In the genomic region with DNA sequence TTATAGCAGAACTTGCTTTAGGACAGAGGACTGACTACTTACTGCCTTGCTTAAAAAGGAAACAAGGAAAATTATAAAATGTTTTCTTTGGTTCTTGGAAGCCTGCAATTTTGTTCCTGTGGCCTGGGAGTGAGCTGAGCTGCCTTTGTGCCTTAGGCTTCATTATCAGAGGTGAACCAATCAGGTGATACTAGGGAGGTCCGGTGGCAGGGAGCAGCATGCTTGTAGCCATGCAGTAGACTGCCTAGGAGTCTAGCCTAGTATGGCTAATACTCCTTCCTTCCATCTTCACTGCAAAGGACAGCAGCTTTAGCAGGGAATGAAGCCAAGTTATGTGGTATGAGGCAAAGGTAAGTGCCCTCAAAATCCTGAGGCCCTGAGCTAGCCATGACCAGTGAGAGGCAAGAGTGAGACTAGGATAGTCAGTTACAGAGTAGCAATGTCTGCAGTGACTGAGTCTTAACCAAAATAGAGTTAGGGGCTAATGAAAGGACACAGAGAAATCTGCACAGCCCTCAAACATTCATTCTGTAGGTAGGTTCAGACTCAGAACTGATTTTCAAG, we compare ENCODE assay signal across 25 mouse cellular contexts. TPM values are rescaled to one million over a fixed set of nuclear protein-coding genes. Genes with fewer than 3 reads are reported as not detected.
DNase-seq lines count a peak whose midpoint lies in the region; ATAC-seq lines count a peak whose summit lies in the region.
"Had no signal": no experiment of that assay in that cellular context is flagged by ENCODE, and none has a peak within 500 bp of the region (broad histone marks: within the 10 kb centered on the region; RNA-seq: fewer than 3 reads in every experiment).

No protein-coding gene starts in this region.

- H3K27me3 ChIP-seq in heart, embryonic 12.5 days (replicated peaks) = no peaks in the 10 kb centered on the region
- no peaks in the 10 kb centered on the region for H3K27me3 ChIP-seq in kidney, embryonic 15.5 days
- no peaks in the 10 kb centered on the region for H3K27me3 ChIP-seq in liver, embryonic 15.5 days
- H3K27me3 ChIP-seq: forebrain, embryonic 12.5 days; hindbrain, embryonic 12.5 days; midbrain, embryonic 12.5 days; neural tube, embryonic 13.5 days; Patski; stomach, embryonic 15.5 days had no signal

- WGBS in heart, embryonic 12.5 days = 57% methylated on average over 1 of the region's 1 CpGs
- WGBS in kidney, embryonic 15.5 days = 89% methylated on average over 1 of the region's 1 CpGs
- WGBS in liver, embryonic 15.5 days (ENCODE audit: insufficient replicate concordance) = 35% methylated on average over 1 of the region's 1 CpGs

- H3K27ac ChIP-seq in heart, embryonic 12.5 days (ENCODE audit: poor library complexity, severe bottlenecking) = no peak overlapping the region
- H3K27ac ChIP-seq in kidney, embryonic 15.5 days = no peak overlapping the region
- peak overlapping the region; percentile 96 for H3K27ac ChIP-seq in liver, embryonic 15.5 days (replicated peaks)
- H3K27ac ChIP-seq: forebrain, embryonic 12.5 days; hindbrain, embryonic 12.5 days; kidney, postnatal 0 days; midbrain, embryonic 12.5 days; neural tube, embryonic 13.5 days; stomach, embryonic 15.5 days had no signal

- no peak overlapping the region for H3K4me2 ChIP-seq in heart, embryonic 12.5 days
- no peak overlapping the region for H3K4me2 ChIP-seq in kidney, embryonic 15.5 days
- H3K4me2 ChIP-seq in liver, embryonic 15.5 days = peak overlapping the region; percentile 60
- H3K4me2 ChIP-seq: forebrain, embryonic 12.5 days; hindbrain, embryonic 12.5 days; midbrain, embryonic 12.5 days; neural tube, embryonic 13.5 days; stomach, embryonic 15.5 days had no signal

- H3K36me3 ChIP-seq in heart, embryonic 12.5 days = peaks cover 64% of the 10 kb centered on the region
- H3K36me3 ChIP-seq in kidney, embryonic 15.5 days = peaks cover 82% of the 10 kb centered on the region
- H3K36me3 ChIP-seq in liver, embryonic 15.5 days (replicated peaks) = peaks cover 89% of the 10 kb centered on the region

- ATAC-seq in heart, embryonic 12.5 days (ENCODE audit: insufficient number of reproducible peaks, low FRiP score) = peak; percentile 73
- ATAC-seq in kidney, embryonic 15.5 days (replicated peaks; ENCODE audit: low FRiP score) = no peak
- ATAC-seq in liver, embryonic 15.5 days (ENCODE audit: insufficient read depth) = no peak; the same call in 1 of the 2 replicates
- ATAC-seq: inflammation-experienced regulatory T-cells, adult 6 months; Patski had no signal

- no peaks in the 10 kb centered on the region for H3K9me3 ChIP-seq in heart, embryonic 12.5 days (replicated peaks)
- no peaks in the 10 kb centered on the region for H3K9me3 ChIP-seq in kidney, embryonic 15.5 days (replicated peaks)
- H3K9me3 ChIP-seq in liver, embryonic 15.5 days (replicated peaks) = no peaks in the 10 kb centered on the region
- H3K9me3 ChIP-seq: forebrain, embryonic 12.5 days; hindbrain, embryonic 12.5 days; midbrain, embryonic 12.5 days; neural tube, embryonic 13.5 days; stomach, embryonic 15.5 days had no signal

- no peak overlapping the region for H3K9ac ChIP-seq in heart, embryonic 12.5 days
- no peak overlapping the region for H3K9ac ChIP-seq in kidney, embryonic 15.5 days
- peak overlapping the region; percentile 26; the same call in 1 of the 2 replicates for H3K9ac ChIP-seq in liver, embryonic 15.5 days
- H3K9ac ChIP-seq: forebrain, embryonic 12.5 days; hindbrain, embryonic 12.5 days; midbrain, embryonic 12.5 days; neural tube, embryonic 13.5 days; stomach, embryonic 15.5 days had no signal

- DNase-seq in heart, postnatal 4 days = no peak
- peak; percentile 43 for DNase-seq in kidney, adult 9 months
- peak; percentile 52 for DNase-seq in liver
- DNase-seq in right cerebral cortex, postnatal 10 days (ENCODE audit: low spot score in 2 of 2) = no peak
- DNase-seq in right cerebral cortex, adult 18-20 months = no peak
- DNase-seq: adrenal gland, postnatal 36 days; cerebellum, adult 9-10 months; gastrocnemius, postnatal 36 days; heart, postnatal 10 days; left cerebral cortex, postnatal 4 days; lung, adult 18-20 months; lung, postnatal 10 days; thymus, adult 18-20 months; thymus, postnatal 36 days had no signal

- 0 out of 2 replicates have a peak, but pooled peaks cover 3% of the 10 kb centered on the region for H3K4me1 ChIP-seq in heart, embryonic 12.5 days (replicated peaks)
- no peaks in the 10 kb centered on the region for H3K4me1 ChIP-seq in kidney, embryonic 15.5 days
- H3K4me1 ChIP-seq in liver, embryonic 15.5 days (replicated peaks) = peaks cover 54% of the 10 kb centered on the region
- H3K4me1 ChIP-seq: forebrain, embryonic 12.5 days; hindbrain, embryonic 12.5 days; midbrain, embryonic 12.5 days; neural tube, embryonic 13.5 days; stomach, embryonic 15.5 days had no signal

- no peak overlapping the region for H3K4me3 ChIP-seq in heart, embryonic 12.5 days
- no peak overlapping the region for H3K4me3 ChIP-seq in kidney, embryonic 15.5 days (replicated peaks)
- no peak overlapping the region for H3K4me3 ChIP-seq in liver, embryonic 15.5 days (replicated peaks)
- H3K4me3 ChIP-seq: forebrain, embryonic 12.5 days; hindbrain, embryonic 12.5 days; midbrain, embryonic 12.5 days; neural tube, embryonic 13.5 days; stomach, embryonic 15.5 days had no signal

RNA-seq across cellular contexts. Expression of a gene that starts 37.7 kb away (rescaled TPM):
- 53.3 and 55.9 TPM in 2 replicates for polyA plus RNA-seq in heart, embryonic 12.5 days (2016; fragmentation: Nextera tagmentation; extraction: Ambion mirVana)
- 10 to 100 TPM; 35.1 to 38.4 TPM for total RNA-seq in heart, postnatal 4 days (2021)
- polyA plus RNA-seq in kidney, embryonic 15.5 days (2015; fragmentation: Nextera tagmentation; extraction: Ambion mirVana) = 62.3 and 63.0 TPM in 2 replicates
- polyA plus RNA-seq in liver, embryonic 15.5 days (2015; fragmentation: Nextera tagmentation; extraction: Ambion mirVana) = 32.4 and 34.2 TPM in 2 replicates

Comparison
In these comparisons a context has a peak if more than half of its experiments do, and no peak if none do; other contexts are left out.
1. DNase-seq: peak in kidney, adult 9 months (single experiment) and liver (single experiment); none in heart, postnatal 4 days (single experiment), right cerebral cortex, postnatal 10 days (0 of 2) and right cerebral cortex, adult 18-20 months (single experiment).